Mouse (Mus musculus) lung, postnatal 36 days (tissue): Measurements from ENCODE around the gene Mex3a.
A peak's percentile ranks its signal among the peaks of the same experiment; 100 is the strongest.

Experiments
- DNase-seq: peaks from one replicate; pipeline ENCODE4 v3.0.0; 2022; ENCODE audit warnings: mixed read lengths

The Mex3a gene

GRCm38 (mm10) chr3:88505765-88506164, 26.4 kb upstream of the Mex3a start:
- DNase-seq: no peak

- DNase-seq: no peak
These were observed 22.9 kb upstream of the Mex3a start for GRCm38 (mm10) chr3:88509250-88509649.

GRCm38 (mm10) chr3:88509692-88510420, 22.3 kb upstream of the Mex3a start, which contains the start of gene Lmna:
Gene Lmna, minus strand, starts transcription at chr3:88509956.
- peak; percentile 99 for DNase-seq

GRCm38 (mm10) chr3:88510421-88511289, 21.5 kb upstream of the Mex3a start:
- DNase-seq: no peak

GRCm38 (mm10) chr3:88511559-88511958, 20.6 kb upstream of the Mex3a start:
- DNase-seq: no peak

- peak; percentile 72 for DNase-seq
These were observed 19.9 kb upstream of the Mex3a start for GRCm38 (mm10) chr3:88512141-88512895.

- peak; percentile 72 for DNase-seq
These were observed 19.2 kb upstream of the Mex3a start for GRCm38 (mm10) chr3:88512896-88513545.

GRCm38 (mm10) chr3:88513546-88514115, 18.6 kb upstream of the Mex3a start:
- DNase-seq: no peak

- DNase-seq: peak; percentile 85
These were observed 17.7 kb upstream of the Mex3a start for GRCm38 (mm10) chr3:88514231-88515094.

- DNase-seq: no peak
These were observed 17.2 kb upstream of the Mex3a start for GRCm38 (mm10) chr3:88515095-88515386.

GRCm38 (mm10) chr3:88516407-88516806, 15.8 kb upstream of the Mex3a start:
- no peak for DNase-seq

GRCm38 (mm10) chr3:88518411-88518810, 13.8 kb upstream of the Mex3a start:
- no peak for DNase-seq

- DNase-seq: no peak
These were observed 12.1 kb upstream of the Mex3a start for GRCm38 (mm10) chr3:88520078-88520477.

GRCm38 (mm10) chr3:88521156-88521555, 11.0 kb upstream of the Mex3a start:
- no peak for DNase-seq

GRCm38 (mm10) chr3:88521803-88522331, 10.3 kb upstream of the Mex3a start:
- DNase-seq: peak; percentile 79

GRCm38 (mm10) chr3:88523027-88523426, 9.2 kb upstream of the Mex3a start:
- no peak for DNase-seq

- DNase-seq: no peak
These were observed 7.2 kb upstream of the Mex3a start for GRCm38 (mm10) chr3:88525021-88525420.

- peak; percentile 93 for DNase-seq
These were observed 5.8 kb upstream of the Mex3a start for GRCm38 (mm10) chr3:88526157-88527131.

GRCm38 (mm10) chr3:88527565-88527964, 4.6 kb upstream of the Mex3a start:
- no peak for DNase-seq

- DNase-seq: no peak
These were observed 3.5 kb upstream of the Mex3a start for GRCm38 (mm10) chr3:88528646-88529045.
